Mouse (Mus musculus) natural killer cell, adult 2 months (primary cell): ENCODE results near the gene Gsg1l.

ENCODE experiments used
- DNase-seq, 2 experiments: peaks; one replicate each; pipeline ENCODE4 v3.0.0; 2022; ENCODE audit warnings: low spot score in 2 of 2

Gene Gsg1l

DNA sequence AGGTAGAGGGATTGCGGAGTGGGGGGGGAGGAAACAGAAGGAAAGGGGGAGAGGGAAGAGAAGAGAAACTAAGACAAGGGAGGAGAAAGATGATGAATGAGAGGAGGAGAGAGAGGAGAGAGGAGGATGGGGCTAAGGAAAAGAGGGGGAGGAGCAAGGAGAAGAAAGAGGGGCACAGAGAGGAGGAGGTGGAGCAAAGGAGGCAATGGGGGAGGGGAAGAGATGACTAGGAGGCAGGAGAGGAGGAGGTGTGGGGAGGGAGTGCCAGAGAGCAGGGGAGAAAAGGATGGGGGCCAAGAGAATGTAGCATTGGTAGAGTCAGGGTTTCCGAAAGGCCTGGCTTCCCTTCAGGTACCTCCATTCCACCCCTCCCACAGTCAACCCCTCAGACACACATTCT lies 147.9 kb downstream of the Gsg1l start:
- no peak for DNase-seq

GRCm38 (mm10) chr7:125933356-125934244 lies 148.6 kb downstream of the Gsg1l start:
- no peak for DNase-seq

DNA sequence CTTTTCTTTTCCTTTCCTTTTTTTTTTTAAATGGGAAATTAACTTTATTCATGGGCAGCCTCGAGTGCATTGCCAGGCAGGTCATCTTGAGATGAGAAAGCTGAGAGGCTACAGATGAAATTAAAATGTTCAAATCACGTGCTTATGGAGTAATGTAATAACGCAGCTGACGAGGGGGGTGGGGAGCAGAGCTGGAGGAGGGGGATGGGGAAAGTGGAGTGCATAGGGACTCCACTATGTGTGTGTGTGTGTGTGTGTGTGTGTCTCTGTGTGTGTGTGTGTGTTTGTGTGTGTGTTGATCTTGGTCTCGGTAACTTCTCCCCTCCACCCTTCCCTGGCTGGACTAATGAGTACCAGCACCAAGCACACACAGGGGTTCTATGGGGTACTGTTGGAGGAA lies 150.6 kb downstream of the Gsg1l start:
- DNase-seq: no peak

DNA sequence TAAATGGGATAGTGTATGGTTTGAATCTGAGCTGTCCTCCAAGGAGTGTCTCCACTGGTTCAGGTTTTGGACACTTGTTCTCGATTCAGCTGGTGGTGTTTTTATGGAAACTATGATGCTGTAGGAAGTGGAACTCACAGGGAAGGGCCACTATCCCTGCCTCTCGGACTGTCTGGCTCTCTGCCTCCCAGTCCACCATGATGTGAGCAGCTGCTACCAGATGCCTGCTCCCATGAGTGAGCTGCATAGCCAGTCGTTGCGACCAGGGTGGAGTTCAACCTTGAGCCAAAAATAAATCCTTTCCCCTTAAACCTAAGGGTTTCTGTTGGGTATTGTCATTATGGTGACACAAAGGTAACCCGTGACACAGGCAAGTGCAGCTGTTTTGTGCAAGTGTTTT lies 158.2 kb downstream of the Gsg1l start:
- DNase-seq: no peak

DNA sequence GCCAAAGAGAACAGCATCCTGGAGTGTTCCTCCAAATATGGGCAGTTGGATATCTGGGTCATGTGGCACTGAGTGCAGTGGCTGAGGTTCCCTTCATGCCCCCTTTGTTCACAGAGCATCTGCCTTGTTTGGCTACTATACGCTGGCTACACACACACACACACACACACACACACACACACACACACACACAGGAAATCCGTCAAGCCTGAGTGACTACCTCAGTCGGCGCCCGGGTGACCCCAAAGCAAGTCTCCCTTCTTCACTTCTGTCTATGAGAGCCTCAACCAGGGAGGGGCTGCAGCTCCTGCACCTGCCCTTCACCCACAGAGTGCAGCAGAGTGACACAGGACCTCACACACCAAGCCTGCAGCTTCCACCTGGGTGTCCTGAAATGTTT lies 161.4 kb downstream of the Gsg1l start:
- DNase-seq: peak in 1 of 2 experiments; percentile 63

GRCm38 (mm10) chr7:125900386-125901161 lies 181.6 kb downstream of the Gsg1l start:
- no peak for DNase-seq

DNA sequence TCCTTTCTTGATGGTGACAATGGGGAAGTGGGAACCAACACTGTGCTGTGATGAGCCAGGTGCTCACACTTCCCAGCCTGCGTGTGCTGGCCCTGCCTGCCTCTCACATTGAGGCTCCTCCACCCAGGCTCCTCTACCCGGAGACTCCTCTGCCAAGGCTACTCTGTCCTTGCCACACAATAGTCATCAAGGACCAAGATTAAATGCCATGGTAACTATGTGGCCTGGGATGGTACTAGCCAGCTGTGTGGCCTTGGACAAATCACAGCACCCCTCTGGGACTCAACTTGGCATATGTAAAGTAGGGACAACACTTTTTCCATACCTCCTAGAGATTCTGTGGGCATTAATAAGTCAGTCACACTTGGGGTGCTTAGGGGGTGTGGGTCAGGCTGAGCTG lies 182.3 kb downstream of the Gsg1l start:
- DNase-seq: no peak

GRCm38 (mm10) chr7:125899036-125899435 lies 183.2 kb downstream of the Gsg1l start:
- no peak for DNase-seq

DNA sequence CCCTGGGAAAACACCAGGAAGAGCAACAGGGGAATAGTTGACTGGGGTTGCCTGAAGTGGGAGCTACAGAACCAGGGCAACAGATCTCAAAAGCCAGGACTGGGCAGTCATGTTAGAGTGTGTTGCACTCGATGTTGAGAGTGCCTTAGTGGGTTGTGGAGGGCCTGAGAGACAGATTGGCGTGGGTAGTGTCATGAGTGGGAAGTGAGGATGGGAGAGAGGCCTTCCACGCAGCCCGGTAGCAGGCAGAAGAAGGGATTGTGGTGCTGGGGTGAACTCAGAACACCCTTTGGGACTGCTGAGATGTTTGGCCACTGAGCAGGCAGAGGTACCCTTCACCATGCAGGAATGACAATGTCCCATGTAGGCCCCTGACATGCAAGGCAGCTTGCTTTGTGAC lies 185.2 kb downstream of the Gsg1l start:
- DNase-seq: no peak

DNA sequence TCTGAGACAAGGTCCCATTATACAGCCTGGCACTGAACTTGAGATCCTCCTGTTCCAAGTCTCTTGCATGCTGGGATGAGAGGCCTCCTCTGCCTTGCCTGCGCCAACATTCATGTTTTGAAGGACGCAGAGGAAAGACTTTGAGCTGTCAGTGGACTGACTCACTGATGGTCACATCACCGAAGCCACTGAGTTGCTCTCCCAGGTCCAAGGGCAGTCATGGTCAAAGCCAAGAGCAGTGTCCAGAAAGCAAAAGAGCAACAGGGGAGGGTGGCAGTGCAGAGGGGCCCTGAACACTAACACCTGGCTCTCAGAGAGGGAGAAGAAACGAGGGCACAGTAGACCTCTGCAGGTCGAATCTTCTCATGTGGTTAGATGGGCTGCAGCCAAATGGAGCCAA lies 188.6 kb downstream of the Gsg1l start:
- no peak for DNase-seq

GRCm38 (mm10) chr7:125888373-125888772 lies 193.8 kb downstream of the Gsg1l start:
- DNase-seq: no peak

DNA sequence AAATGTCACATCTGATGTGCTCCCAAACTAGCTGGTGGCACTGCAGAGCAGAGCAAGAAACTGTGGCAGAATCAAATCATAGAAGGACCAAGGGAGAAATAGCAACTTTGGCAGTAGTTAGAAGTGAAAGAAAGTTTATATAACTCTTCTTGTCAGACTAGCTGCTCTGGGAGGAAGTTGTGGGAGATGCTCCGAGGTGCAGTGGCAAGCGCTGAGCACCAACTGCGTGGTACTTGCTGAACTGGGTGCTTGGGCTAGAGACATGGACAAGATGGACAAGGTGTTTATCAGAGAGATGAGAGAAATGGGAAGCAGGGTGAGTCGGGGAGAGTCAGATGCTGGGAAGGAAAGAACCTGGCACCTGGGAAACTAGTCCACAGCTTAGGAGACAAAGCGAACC lies 194.4 kb downstream of the Gsg1l start:
- no peak for DNase-seq

- DNase-seq: no peak
Measured at GRCm38 (mm10) chr7:125887124-125887523, 195.1 kb downstream of the Gsg1l start.

GRCm38 (mm10) chr7:125886116-125886680 lies 196.0 kb downstream of the Gsg1l start:
- DNase-seq: no peak

- DNase-seq: no peak
Measured at GRCm38 (mm10) chr7:125883232-125883631, 199.0 kb downstream of the Gsg1l start.

- no peak for DNase-seq
Measured at GRCm38 (mm10) chr7:125878040-125878439, 204.2 kb downstream of the Gsg1l start.

DNA sequence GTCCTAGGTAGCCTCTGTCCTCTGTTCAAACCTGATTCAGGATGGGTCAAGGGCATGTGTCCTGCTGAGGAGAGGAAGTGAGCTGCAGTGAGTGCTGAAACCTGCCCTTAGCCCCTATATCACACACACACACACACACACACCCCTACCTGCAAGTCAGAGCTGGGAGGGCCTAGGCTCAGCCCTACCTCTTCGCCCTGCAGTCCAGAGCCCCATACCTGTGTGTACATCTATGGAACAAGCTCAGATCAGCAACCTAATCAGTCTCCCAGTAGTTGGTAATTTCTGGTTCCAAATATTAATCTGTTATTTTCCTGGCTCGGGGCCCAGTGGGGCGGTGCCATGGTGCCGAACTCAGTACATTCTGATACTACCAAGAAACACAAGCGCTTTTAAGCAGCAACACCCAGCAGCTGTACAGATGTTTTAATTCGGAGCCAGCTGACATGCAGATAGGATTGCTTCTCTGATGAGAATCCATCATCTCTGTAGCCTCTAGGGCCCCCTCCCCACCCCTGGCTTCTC lies 208.2 kb downstream of the Gsg1l start:
- DNase-seq: no peak

GRCm38 (mm10) chr7:125872874-125873273 lies 209.3 kb downstream of the Gsg1l start:
- DNase-seq: no peak

DNA sequence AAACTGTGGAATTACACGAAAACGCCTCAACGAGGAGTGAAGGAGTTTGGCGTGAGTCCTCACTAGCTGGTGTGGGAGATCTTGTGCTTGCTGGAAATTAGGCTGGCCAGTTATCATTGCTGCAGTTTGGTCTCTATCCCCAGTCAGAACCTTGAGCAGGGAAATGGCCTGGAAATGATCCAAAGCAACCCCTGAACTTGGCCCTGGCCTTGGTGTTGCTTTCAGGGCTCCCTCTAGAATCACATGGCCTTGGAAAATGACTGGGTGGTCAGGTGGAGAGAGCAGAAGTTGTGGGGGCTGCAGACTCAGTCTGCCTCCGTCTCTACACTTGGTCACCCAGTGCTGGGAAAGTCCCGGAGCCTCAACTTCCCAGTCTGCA lies 210.0 kb downstream of the Gsg1l start:
- DNase-seq: no peak

- no peak for DNase-seq
Measured at GRCm38 (mm10) chr7:125871404-125872201, 210.6 kb downstream of the Gsg1l start.

DNA sequence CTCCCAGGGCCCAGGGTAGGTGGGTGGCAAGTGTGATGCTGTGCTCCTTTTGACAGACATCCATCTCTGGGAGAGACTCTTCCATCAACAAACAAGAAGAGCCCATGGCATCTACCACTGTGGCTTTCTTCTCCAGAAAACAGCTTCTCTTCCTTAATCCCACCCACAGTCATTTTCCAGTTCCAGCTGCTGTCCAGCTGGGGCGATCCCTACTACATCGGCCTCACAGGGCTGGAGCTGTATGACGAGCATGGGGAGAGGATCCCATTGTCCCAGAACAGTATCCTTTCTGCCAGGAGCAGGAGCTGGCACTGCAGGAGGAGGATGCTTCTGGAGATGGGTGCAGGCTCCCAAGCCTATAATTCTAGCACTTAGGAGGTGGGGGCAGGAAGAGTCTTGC lies 213.6 kb downstream of the Gsg1l start:
- no peak for DNase-seq

DNA sequence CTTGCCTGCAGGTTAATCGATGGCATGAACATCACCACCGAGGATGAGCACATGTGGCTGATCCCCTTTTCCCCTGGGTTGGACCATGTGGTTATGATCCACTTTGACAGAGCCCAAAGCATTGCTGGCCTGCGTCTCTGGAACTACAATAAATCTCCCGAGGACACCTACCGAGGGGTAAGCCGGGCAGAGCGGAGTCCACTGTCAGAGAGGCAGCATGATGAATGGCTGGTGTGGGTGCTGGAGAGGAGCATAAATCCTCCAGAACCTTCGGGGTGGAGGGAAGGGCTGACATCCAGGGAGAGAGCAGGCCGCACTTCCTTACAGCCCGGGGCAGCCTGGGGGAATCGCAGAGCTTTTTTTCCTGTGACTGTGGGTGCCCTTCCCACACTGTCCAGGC lies 217.0 kb downstream of the Gsg1l start:
- DNase-seq: no peak
